Mouse (Mus musculus): ENCODE data around the gene Dnajb12. TPM values are rescaled to one million over a fixed set of nuclear protein-coding genes. Genes with fewer than 3 reads are reported as not detected.

Gene Dnajb12
- polyA plus RNA-seq, 1 experiment, result 47.7 TPM

DNA sequence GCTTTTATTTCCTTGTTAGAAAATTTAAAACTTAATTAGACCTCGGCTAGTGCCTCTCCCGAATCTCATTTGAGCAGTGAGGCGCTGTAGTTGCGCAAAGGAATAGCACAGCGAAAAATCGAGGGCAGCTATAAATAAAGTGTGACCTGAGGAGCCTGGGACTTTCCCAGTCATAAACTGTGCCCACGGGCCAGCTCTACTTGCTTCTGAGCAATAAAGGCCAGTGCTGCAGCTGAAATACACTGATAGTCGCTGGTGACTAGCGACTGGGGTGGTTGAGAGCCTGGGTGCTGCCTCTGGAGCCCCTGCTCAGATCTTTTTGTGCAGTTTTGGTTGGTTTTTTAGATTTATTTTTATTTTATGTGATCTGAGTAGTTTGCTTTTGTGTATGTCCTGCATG, 34.7 kb upstream of the Dnajb12 start:
- Histone ChIP-seq H3K27ac (ENCODE audit: control insufficient read depth, insufficient read depth, low read depth, low read length) (no peak overlapping the region), H3K27me3 (ENCODE audit: control insufficient read depth, insufficient read depth, low read length) (no peaks in the 10 kb centered on the region), H3K36me3 (ENCODE audit: control insufficient read depth, insufficient read depth, low read length) (no peaks in the 10 kb centered on the region), H3K4me1 (ENCODE audit: control insufficient read depth, insufficient read depth, low read length) (no peaks in the 10 kb centered on the region), H3K4me3 (ENCODE audit: control insufficient read depth, low read depth, low read length) (no peak overlapping the region)
- TF ChIP-seq POLR2A (IDR thresholded peaks at IDR 0.05; ENCODE audit: control insufficient read depth, low read depth, low read length) (no peak), CTCF (IDR thresholded peaks at IDR 0.05; ENCODE audit: control insufficient read depth, insufficient read depth, insufficient replicate concordance, low read depth, low read length) (no peak)

DNA sequence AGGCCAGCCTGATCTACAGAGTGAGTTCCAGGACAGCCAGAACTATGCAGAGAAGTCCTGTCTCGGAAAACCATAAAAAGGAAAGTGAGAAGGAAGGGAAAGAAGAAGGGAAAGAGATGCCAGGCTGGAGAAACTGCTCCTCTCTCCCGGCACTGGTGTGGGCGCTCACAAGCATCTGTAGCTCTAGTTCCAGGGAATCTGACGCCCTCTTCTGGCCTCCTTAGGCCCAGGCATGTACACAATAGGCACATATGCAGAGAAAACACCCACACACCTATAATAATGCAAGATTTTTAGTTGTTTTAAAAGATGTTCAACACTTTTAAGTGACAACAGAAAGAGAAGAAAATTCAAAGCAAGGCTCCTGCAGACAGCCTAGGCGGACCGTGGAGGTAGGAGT, 32.9 kb upstream of the Dnajb12 start:
- Histone ChIP-seq H3K36me3 (ENCODE audit: control insufficient read depth, insufficient read depth, low read length) (no peaks in the 10 kb centered on the region), H3K4me1 (ENCODE audit: control insufficient read depth, insufficient read depth, low read length) (no peaks in the 10 kb centered on the region)
- TF ChIP-seq POLR2A (IDR thresholded peaks at IDR 0.05; ENCODE audit: control insufficient read depth, low read depth, low read length), result no peak
- TF ChIP-seq CTCF (IDR thresholded peaks at IDR 0.05; ENCODE audit: control insufficient read depth, insufficient read depth, insufficient replicate concordance, low read depth, low read length), result no peak

DNA sequence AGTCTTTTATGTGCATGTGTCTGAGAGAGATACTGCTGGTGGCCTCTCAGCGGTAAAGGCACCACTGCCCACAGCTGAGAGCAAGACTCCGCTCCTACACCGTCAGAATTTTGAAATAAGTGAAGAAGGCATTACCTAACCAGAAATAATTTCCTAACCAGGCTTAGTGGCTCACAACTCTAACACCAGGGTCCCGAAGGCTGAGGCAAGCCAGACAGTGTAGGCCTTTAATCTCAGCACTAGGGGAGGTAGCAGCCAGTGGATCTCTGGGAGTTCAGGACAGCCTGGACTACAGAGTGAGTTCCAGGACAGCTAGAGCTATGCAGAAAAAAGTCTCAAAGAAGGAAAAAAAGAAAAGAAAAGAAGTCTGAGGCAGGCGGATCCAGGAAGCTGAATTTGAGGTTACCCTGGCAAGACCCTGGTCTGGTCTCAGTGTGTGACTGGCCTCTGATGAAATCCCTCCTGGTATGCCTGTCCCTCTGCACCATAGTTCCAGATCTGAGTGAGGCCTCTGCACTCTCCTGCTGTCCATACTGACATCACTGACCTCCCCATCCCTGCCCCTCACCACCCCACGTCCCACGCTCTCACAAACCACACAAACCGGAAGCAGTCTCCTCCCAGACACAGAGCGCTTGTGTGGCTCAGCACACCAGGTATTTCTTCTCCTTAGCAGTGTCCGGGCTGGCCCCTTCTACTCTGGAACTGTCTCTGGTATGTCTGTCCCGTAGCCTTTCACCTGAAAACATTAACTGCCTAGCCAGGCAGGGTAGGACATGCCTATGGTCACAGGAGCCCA, 31.1 kb upstream of the Dnajb12 start:
- no peak overlapping the region for H3K27ac ChIP-seq (ENCODE audit: control insufficient read depth, insufficient read depth, low read depth, low read length)
- H3K4me3 ChIP-seq (ENCODE audit: control insufficient read depth, low read depth, low read length), result no peak overlapping the region
- H3K36me3 ChIP-seq (ENCODE audit: control insufficient read depth, insufficient read depth, low read length), result no peaks in the 10 kb centered on the region

More for the DNA sequence above, 32.9 kb upstream of the Dnajb12 start:
- Histone ChIP-seq H3K4me3 (ENCODE audit: control insufficient read depth, low read depth, low read length) (no peak overlapping the region), H3K27ac (ENCODE audit: control insufficient read depth, insufficient read depth, low read depth, low read length) (no peak overlapping the region), H3K27me3 (ENCODE audit: control insufficient read depth, insufficient read depth, low read length) (no peaks in the 10 kb centered on the region)

DNA sequence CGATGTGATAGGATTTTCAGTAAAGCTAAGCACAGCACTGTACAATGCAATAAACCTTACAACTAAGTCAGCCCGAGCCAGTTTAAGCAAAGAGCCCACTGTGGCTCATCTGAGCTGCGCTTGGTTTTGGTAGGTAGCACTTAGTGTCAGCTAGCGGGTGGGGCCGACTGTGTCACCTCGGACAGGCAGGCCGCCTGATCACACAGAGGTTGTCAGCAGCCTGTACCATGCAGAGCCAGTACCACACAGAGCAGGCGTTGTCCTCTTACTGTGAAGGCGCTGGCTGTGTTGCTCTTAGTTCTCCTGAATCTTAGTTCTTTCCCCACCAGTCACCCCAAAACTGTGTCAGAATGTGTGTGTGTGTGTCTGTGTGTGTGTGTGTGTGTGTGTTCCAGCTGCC, 30.4 kb upstream of the Dnajb12 start:
- Histone ChIP-seq H3K27me3 (ENCODE audit: control insufficient read depth, insufficient read depth, low read length) (no peaks in the 10 kb centered on the region), H3K4me3 (ENCODE audit: control insufficient read depth, low read depth, low read length) (no peak overlapping the region), H3K4me1 (ENCODE audit: control insufficient read depth, insufficient read depth, low read length) (no peaks in the 10 kb centered on the region), H3K27ac (ENCODE audit: control insufficient read depth, insufficient read depth, low read depth, low read length) (no peak overlapping the region), H3K36me3 (ENCODE audit: control insufficient read depth, insufficient read depth, low read length) (no peaks in the 10 kb centered on the region)
- TF ChIP-seq POLR2A (IDR thresholded peaks at IDR 0.05; ENCODE audit: control insufficient read depth, low read depth, low read length) (no peak), CTCF (IDR thresholded peaks at IDR 0.05; ENCODE audit: control insufficient read depth, insufficient read depth, insufficient replicate concordance, low read depth, low read length) (no peak)

More for the DNA sequence above, 31.1 kb upstream of the Dnajb12 start:
- TF ChIP-seq CTCF (IDR thresholded peaks at IDR 0.05; ENCODE audit: control insufficient read depth, insufficient read depth, insufficient replicate concordance, low read depth, low read length) (no peak), POLR2A (IDR thresholded peaks at IDR 0.05; ENCODE audit: control insufficient read depth, low read depth, low read length) (no peak)
- H3K27me3 ChIP-seq (ENCODE audit: control insufficient read depth, insufficient read depth, low read length), result no peaks in the 10 kb centered on the region
- no peaks in the 10 kb centered on the region for H3K4me1 ChIP-seq (ENCODE audit: control insufficient read depth, insufficient read depth, low read length)

DNA sequence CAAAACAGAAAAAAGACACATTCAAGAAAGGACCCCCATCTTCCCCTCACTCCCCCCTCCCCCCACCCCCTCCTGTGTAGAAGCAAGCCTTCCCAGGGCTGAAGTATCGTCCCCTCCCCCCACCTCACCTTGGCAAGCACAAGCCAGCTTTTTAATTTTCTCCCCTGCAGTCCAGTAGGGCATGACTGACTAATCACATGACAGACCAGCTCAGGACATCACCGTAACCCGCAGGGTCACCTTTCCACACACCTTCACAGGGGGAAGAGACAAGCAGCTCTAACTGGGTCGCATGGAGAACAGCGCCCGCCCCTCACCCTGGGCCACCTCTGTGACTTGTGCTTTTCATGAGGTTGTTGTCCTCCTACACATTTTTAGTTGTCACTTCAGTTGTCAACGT, 30.0 kb upstream of the Dnajb12 start:
- Histone ChIP-seq H3K27ac (ENCODE audit: control insufficient read depth, insufficient read depth, low read depth, low read length) (no peak overlapping the region), H3K27me3 (ENCODE audit: control insufficient read depth, insufficient read depth, low read length) (no peaks in the 10 kb centered on the region), H3K4me3 (ENCODE audit: control insufficient read depth, low read depth, low read length) (no peak overlapping the region), H3K36me3 (ENCODE audit: control insufficient read depth, insufficient read depth, low read length) (no peaks in the 10 kb centered on the region), H3K4me1 (ENCODE audit: control insufficient read depth, insufficient read depth, low read length) (no peaks in the 10 kb centered on the region)
- no peak for TF ChIP-seq POLR2A (IDR thresholded peaks at IDR 0.05; ENCODE audit: control insufficient read depth, low read depth, low read length)

DNA sequence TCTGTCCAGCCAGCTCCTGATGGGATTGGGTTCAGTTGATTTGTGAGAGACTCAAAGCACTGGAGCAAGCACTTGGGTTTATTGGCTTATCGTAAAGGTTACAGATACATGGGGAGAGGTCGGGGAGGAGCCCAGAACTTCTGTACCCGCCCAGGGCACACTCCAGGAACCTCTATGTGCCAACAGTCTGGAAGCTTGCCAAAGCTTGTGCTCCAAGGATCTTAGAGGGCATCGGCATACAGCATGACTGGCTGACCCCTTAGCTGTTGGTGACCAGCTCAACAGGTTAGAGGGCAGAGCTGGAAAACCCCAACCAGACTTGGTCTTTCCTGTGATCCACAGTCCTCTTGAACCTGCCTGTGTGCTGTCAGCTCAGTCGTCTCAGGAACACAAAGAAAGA, 22.2 kb upstream of the Dnajb12 start:
- Histone ChIP-seq H3K4me1 (ENCODE audit: control insufficient read depth, insufficient read depth, low read length) (peaks cover 5% of the 10 kb centered on the region), H3K27ac (ENCODE audit: control insufficient read depth, insufficient read depth, low read depth, low read length) (no peak overlapping the region), H3K36me3 (ENCODE audit: control insufficient read depth, insufficient read depth, low read length) (no peaks in the 10 kb centered on the region), H3K27me3 (ENCODE audit: control insufficient read depth, insufficient read depth, low read length) (no peaks in the 10 kb centered on the region), H3K4me3 (ENCODE audit: control insufficient read depth, low read depth, low read length) (no peak overlapping the region)
- no peak for TF ChIP-seq CTCF (IDR thresholded peaks at IDR 0.05; ENCODE audit: control insufficient read depth, insufficient read depth, insufficient replicate concordance, low read depth, low read length)
- TF ChIP-seq POLR2A (IDR thresholded peaks at IDR 0.05; ENCODE audit: control insufficient read depth, low read depth, low read length), result no peak

DNA sequence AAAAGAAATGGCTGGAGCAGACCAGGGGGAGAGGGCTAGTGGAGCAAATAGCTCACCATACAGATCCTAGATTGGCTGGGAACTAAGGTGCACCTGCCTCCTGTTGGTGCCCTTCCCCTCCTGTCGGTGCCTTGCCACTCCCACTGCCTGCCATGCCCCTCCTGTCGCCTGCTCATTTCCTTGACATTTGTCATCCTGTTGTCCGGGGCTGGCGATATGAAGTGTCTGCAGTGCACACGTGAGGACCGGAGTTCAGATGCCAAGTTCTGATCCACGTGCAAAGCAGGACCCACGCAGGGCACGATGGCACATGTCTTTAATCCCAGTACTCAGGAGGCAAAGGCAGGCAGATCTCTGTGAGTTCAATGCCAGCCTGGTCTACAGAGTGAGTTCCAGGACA, 18.7 kb upstream of the Dnajb12 start:
- H3K27ac ChIP-seq (ENCODE audit: control insufficient read depth, insufficient read depth, low read depth, low read length), result no peak overlapping the region
- TF ChIP-seq CTCF (IDR thresholded peaks at IDR 0.05; ENCODE audit: control insufficient read depth, insufficient read depth, insufficient replicate concordance, low read depth, low read length), result no peak
- no peak for TF ChIP-seq POLR2A (IDR thresholded peaks at IDR 0.05; ENCODE audit: control insufficient read depth, low read depth, low read length)
- no peak overlapping the region for H3K4me3 ChIP-seq (ENCODE audit: control insufficient read depth, low read depth, low read length)
- no peaks in the 10 kb centered on the region for H3K36me3 ChIP-seq (ENCODE audit: control insufficient read depth, insufficient read depth, low read length)
- H3K4me1 ChIP-seq (ENCODE audit: control insufficient read depth, insufficient read depth, low read length), result peaks cover 5% of the 10 kb centered on the region
- no peaks in the 10 kb centered on the region for H3K27me3 ChIP-seq (ENCODE audit: control insufficient read depth, insufficient read depth, low read length)
